Mouse (Mus musculus): ENCODE data around the gene Col8a1. TPM values are rescaled to one million over a fixed set of nuclear protein-coding genes. Genes with fewer than 3 reads are reported as not detected.

Col8a1 gene
- polyA plus RNA-seq, 1 experiment from 2014 or later = 1.1 TPM

DNA sequence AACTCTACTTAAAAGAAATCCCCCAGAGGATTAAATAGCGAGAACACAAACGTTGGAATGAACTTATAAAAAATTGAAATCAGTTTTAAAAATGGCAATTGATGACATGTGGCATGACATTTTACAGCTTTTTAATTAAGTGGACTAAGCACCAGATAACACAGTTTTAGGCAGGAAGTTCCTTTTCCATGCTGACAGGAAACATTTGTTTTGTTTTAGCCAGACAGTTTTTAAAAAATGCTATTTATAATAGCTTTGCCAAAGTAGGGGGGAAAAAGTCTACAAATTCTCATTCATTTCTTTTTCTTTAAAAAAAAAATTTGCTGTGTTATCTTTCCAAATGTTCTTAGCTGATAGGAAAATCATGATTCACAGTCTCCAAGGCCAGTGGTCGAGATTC is 29.6 kb downstream of the Col8a1 start:
- Histone ChIP-seq H3K9me3 (ENCODE audit: control insufficient read depth, low read length) (no peaks in the 10 kb centered on the region), H3K27me3 (ENCODE audit: control insufficient read depth, insufficient read depth, low read length) (no peaks in the 10 kb centered on the region), H3K27ac (ENCODE audit: low read depth, low read length) (no peak overlapping the region), H3K36me3 (ENCODE audit: control insufficient read depth, insufficient read depth, low read length) (no peaks in the 10 kb centered on the region), H3K4me1 (replicated peaks; ENCODE audit: control insufficient read depth, insufficient read depth, low read length) (no peaks in the 10 kb centered on the region), H3K4me3 (ENCODE audit: low read depth, low read length) (no peak overlapping the region), H3K4me2 (ENCODE audit: low read depth, low read length, severe bottlenecking) (no peak overlapping the region), H3K9ac (ENCODE audit: low read length) (no peak overlapping the region)
- no peak for DNase-seq (ENCODE audit: low spot score)
- ATAC-seq (replicated peaks; ENCODE audit: low FRiP score) = no peak
- 84% methylated on average over 3 of the region's 3 CpGs for WGBS

- Histone ChIP-seq H3K4me1 (replicated peaks; ENCODE audit: control insufficient read depth, insufficient read depth, low read length) (no peaks in the 10 kb centered on the region), H3K9ac (ENCODE audit: low read length) (no peak overlapping the region), H3K4me2 (ENCODE audit: low read depth, low read length, severe bottlenecking) (no peak overlapping the region), H3K36me3 (ENCODE audit: control insufficient read depth, insufficient read depth, low read length) (no peaks in the 10 kb centered on the region), H3K27ac (ENCODE audit: low read depth, low read length) (no peak overlapping the region), H3K27me3 (ENCODE audit: control insufficient read depth, insufficient read depth, low read length) (no peaks in the 10 kb centered on the region), H3K9me3 (ENCODE audit: control insufficient read depth, low read length) (no peaks in the 10 kb centered on the region), H3K4me3 (ENCODE audit: low read depth, low read length) (no peak overlapping the region)
- WGBS = 82% methylated on average over 2 of the region's 2 CpGs
- DNase-seq (ENCODE audit: low spot score) (no peak), ATAC-seq (replicated peaks; ENCODE audit: low FRiP score) (no peak)
These were observed 35.6 kb downstream of the Col8a1 start for GRCm38 (mm10) chr16:57718982-57719381.

DNA sequence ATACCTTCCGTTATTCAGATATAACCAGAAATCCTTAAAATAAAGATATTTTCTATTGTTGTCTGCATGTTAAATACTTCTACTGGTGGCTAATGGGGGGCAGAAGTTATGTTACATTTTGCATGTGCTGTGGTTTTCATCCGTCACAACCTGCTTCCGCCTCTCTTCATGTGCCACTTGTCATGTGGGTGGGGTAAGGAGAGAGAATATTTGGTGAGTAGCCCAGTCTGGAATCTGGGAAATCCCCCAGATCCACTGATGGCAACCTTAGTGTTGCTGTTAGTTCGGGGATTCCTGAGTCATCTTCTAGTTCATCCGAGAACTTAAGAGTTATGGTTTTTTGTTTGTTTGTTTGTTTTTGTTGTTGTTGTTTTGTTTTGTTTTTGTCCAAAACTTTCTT is 55.8 kb downstream of the Col8a1 start:
- WGBS = 92% methylated on average over 5 of the region's 5 CpGs
- Histone ChIP-seq H3K9me3 (ENCODE audit: control insufficient read depth, low read length) (no peaks in the 10 kb centered on the region), H3K4me1 (replicated peaks; ENCODE audit: control insufficient read depth, insufficient read depth, low read length) (no peaks in the 10 kb centered on the region), H3K36me3 (ENCODE audit: control insufficient read depth, insufficient read depth, low read length) (no peaks in the 10 kb centered on the region), H3K27me3 (ENCODE audit: control insufficient read depth, insufficient read depth, low read length) (no peaks in the 10 kb centered on the region), H3K4me2 (ENCODE audit: low read depth, low read length, severe bottlenecking) (no peak overlapping the region), H3K9ac (ENCODE audit: low read length) (no peak overlapping the region), H3K4me3 (ENCODE audit: low read depth, low read length) (no peak overlapping the region), H3K27ac (ENCODE audit: low read depth, low read length) (no peak overlapping the region)
- ATAC-seq (replicated peaks; ENCODE audit: low FRiP score) (no peak), DNase-seq (ENCODE audit: low spot score) (no peak)

GRCm38 (mm10) chr16:57694694-57695093 is 59.8 kb downstream of the Col8a1 start:
- no peaks in the 10 kb centered on the region for H3K27me3 ChIP-seq (ENCODE audit: control insufficient read depth, insufficient read depth, low read length)
- WGBS = 14% methylated on average over 1 of the region's 1 CpGs
- no peaks in the 10 kb centered on the region for H3K9me3 ChIP-seq (ENCODE audit: control insufficient read depth, low read length)
- H3K4me3 ChIP-seq (ENCODE audit: low read depth, low read length) = no peak overlapping the region
- ATAC-seq (replicated peaks; ENCODE audit: low FRiP score) (0 out of 2 replicates have a peak, but pooled peaks have one; percentile 15), DNase-seq (ENCODE audit: low spot score) (no peak)
- H3K36me3 ChIP-seq (ENCODE audit: control insufficient read depth, insufficient read depth, low read length) = no peaks in the 10 kb centered on the region
- no peaks in the 10 kb centered on the region for H3K4me1 ChIP-seq (replicated peaks; ENCODE audit: control insufficient read depth, insufficient read depth, low read length)
- no peak overlapping the region for H3K9ac ChIP-seq (ENCODE audit: low read length)
- no peak overlapping the region for H3K27ac ChIP-seq (ENCODE audit: low read depth, low read length)
- no peak overlapping the region for H3K4me2 ChIP-seq (ENCODE audit: low read depth, low read length, severe bottlenecking)

DNA sequence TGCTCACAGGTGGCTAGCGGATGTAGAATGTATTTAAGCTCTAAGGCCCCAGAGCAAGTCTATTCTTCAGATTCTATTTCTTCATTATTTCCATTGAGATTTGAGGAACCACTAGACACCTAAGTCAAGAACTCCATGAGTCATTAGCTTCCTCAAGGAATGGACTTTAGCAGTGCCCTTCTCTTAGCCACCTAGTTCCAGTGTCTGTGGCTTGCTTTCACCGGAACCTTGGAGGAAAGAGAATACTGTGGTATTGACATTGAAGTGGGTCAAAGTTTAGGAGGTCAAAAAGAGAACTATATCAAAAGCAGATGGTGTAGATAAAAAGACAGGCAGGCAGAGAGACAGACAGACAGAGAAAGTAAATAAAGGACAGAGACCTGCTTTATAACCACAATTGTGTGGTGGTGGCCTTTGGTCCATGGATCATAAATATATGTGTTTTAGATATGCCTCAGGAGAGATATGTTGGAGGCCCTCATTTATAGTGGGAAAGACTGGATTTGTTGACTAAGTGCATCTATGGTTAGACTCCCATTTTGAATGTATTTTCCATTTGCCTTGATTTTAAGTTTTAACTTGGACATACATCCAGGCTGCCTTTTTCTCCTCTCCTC is 60.5 kb downstream of the Col8a1 start:
- no peaks in the 10 kb centered on the region for H3K36me3 ChIP-seq (ENCODE audit: control insufficient read depth, insufficient read depth, low read length)
- H3K9ac ChIP-seq (ENCODE audit: low read length) = no peak overlapping the region
- H3K27me3 ChIP-seq (ENCODE audit: control insufficient read depth, insufficient read depth, low read length) = no peaks in the 10 kb centered on the region
- H3K4me1 ChIP-seq (replicated peaks; ENCODE audit: control insufficient read depth, insufficient read depth, low read length) = no peaks in the 10 kb centered on the region
- no peak for DNase-seq (ENCODE audit: low spot score)
- no peak overlapping the region for H3K27ac ChIP-seq (ENCODE audit: low read depth, low read length)
- H3K9me3 ChIP-seq (ENCODE audit: control insufficient read depth, low read length) = no peaks in the 10 kb centered on the region
- no peak overlapping the region for H3K4me2 ChIP-seq (ENCODE audit: low read depth, low read length, severe bottlenecking)
- H3K4me3 ChIP-seq (ENCODE audit: low read depth, low read length) = no peak overlapping the region
- 86% methylated on average over 2 of the region's 2 CpGs for WGBS
- ATAC-seq (replicated peaks; ENCODE audit: low FRiP score) = no peak

DNA sequence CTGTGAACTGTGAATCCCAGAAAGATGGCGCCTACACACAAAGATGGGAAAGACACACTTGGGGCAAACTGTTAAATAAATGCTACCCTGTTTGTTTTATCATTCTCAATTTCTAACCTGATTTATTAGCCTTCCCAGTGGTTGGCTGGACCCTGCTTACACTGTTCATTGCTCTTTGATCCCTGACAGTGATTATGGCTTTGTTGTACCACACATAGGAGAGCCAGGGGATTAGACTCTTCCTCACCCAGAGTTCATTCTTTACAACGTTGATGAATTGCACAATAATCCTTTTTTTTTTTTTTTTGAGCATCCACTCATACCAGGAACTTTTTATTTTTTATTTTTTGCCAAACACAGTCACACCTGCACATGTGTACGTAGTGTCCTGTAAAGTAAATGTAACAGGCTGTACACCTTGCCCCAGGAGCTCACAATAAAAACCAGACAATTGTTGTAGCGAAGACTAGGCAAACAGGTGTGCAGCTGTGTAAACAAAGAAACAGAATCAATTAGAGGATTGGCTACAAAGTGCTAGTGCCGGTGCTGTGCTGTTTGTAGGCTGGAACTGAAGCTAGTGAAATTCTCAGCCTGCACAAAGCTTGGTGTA is 68.6 kb downstream of the Col8a1 start:
- DNase-seq (ENCODE audit: low spot score) (no peak), ATAC-seq (replicated peaks; ENCODE audit: low FRiP score) (no peak)
- H3K36me3 ChIP-seq (ENCODE audit: control insufficient read depth, insufficient read depth, low read length) = no peaks in the 10 kb centered on the region
- 51% methylated on average over 5 of the region's 5 CpGs for WGBS
- H3K9ac ChIP-seq (ENCODE audit: low read length) = no peak overlapping the region
- no peaks in the 10 kb centered on the region for H3K4me1 ChIP-seq (replicated peaks; ENCODE audit: control insufficient read depth, insufficient read depth, low read length)
- H3K9me3 ChIP-seq (ENCODE audit: control insufficient read depth, low read length) = no peaks in the 10 kb centered on the region
- H3K27me3 ChIP-seq (ENCODE audit: control insufficient read depth, insufficient read depth, low read length) = no peaks in the 10 kb centered on the region
- no peak overlapping the region for H3K27ac ChIP-seq (ENCODE audit: low read depth, low read length)
- H3K4me3 ChIP-seq (ENCODE audit: low read depth, low read length) = no peak overlapping the region
- no peak overlapping the region for H3K4me2 ChIP-seq (ENCODE audit: low read depth, low read length, severe bottlenecking)

DNA sequence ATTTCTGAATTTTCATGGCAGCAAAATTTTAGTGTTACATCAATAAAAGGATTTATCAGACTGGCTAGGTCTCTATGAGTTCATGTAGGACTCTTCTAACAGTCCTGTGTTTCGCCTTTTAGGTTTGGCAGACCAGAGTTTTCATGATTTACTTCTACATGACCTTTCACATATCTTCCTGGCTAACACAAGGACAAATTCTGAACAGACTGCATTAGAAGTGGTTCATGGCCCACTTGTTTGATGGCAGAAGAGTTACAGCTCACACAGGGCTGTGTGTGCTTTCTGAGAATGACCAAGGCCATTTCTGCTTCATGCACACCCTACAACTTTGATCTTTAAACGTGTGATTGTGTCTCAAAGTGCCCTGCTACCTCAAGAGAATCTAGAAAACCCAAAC is 82.3 kb downstream of the Col8a1 start:
- ATAC-seq (replicated peaks; ENCODE audit: low FRiP score) (no peak), DNase-seq (ENCODE audit: low spot score) (no peak)
- Histone ChIP-seq H3K27me3 (ENCODE audit: control insufficient read depth, insufficient read depth, low read length) (no peaks in the 10 kb centered on the region), H3K4me3 (ENCODE audit: low read depth, low read length) (no peak overlapping the region), H3K9ac (ENCODE audit: low read length) (no peak overlapping the region), H3K9me3 (ENCODE audit: control insufficient read depth, low read length) (no peaks in the 10 kb centered on the region), H3K4me1 (replicated peaks; ENCODE audit: control insufficient read depth, insufficient read depth, low read length) (no peaks in the 10 kb centered on the region), H3K36me3 (ENCODE audit: control insufficient read depth, insufficient read depth, low read length) (no peaks in the 10 kb centered on the region), H3K4me2 (ENCODE audit: low read depth, low read length, severe bottlenecking) (no peak overlapping the region), H3K27ac (ENCODE audit: low read depth, low read length) (no peak overlapping the region)
- 67% methylated on average over 2 of the region's 2 CpGs for WGBS

GRCm38 (mm10) chr16:57671637-57672036 is 82.9 kb downstream of the Col8a1 start:
- no peak for ATAC-seq (replicated peaks; ENCODE audit: low FRiP score)
- 84% methylated on average over 2 of the region's 2 CpGs for WGBS

DNA sequence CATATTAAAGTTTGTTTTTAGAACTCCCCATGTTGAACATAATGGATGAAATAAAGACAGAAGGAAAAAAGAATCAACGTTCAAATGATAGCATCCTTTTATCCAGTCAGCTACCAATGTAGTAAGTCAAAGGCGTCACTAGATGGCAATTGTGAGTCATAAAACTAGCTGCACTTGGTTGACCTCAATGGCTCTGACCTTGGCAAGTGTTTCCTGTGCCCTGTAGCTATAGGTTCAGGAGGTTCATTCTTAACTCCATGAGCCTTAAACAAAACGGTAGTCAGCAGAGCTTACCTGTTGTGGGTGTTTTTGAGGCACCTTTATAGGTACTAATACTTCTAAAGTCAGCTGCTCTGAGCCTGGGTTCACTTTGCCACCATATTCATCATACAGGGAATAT is 85.2 kb downstream of the Col8a1 start:
- DNase-seq (ENCODE audit: low spot score) (no peak), ATAC-seq (replicated peaks; ENCODE audit: low FRiP score) (peak; percentile 60)
- Histone ChIP-seq H3K4me2 (ENCODE audit: low read depth, low read length, severe bottlenecking) (no peak overlapping the region), H3K4me3 (ENCODE audit: low read depth, low read length) (no peak overlapping the region), H3K9me3 (ENCODE audit: control insufficient read depth, low read length) (no peaks in the 10 kb centered on the region), H3K27me3 (ENCODE audit: control insufficient read depth, insufficient read depth, low read length) (no peaks in the 10 kb centered on the region), H3K9ac (ENCODE audit: low read length) (no peak overlapping the region), H3K36me3 (ENCODE audit: control insufficient read depth, insufficient read depth, low read length) (no peaks in the 10 kb centered on the region), H3K27ac (ENCODE audit: low read depth, low read length) (no peak overlapping the region), H3K4me1 (replicated peaks; ENCODE audit: control insufficient read depth, insufficient read depth, low read length) (no peaks in the 10 kb centered on the region)
- WGBS = 25% methylated on average over 3 of the region's 3 CpGs

More at GRCm38 (mm10) chr16:57671637-57672036, 82.9 kb downstream of the Col8a1 start:
- Histone ChIP-seq H3K4me1 (replicated peaks; ENCODE audit: control insufficient read depth, insufficient read depth, low read length) (no peaks in the 10 kb centered on the region), H3K9ac (ENCODE audit: low read length) (no peak overlapping the region), H3K27ac (ENCODE audit: low read depth, low read length) (no peak overlapping the region), H3K36me3 (ENCODE audit: control insufficient read depth, insufficient read depth, low read length) (no peaks in the 10 kb centered on the region), H3K4me3 (ENCODE audit: low read depth, low read length) (no peak overlapping the region), H3K27me3 (ENCODE audit: control insufficient read depth, insufficient read depth, low read length) (no peaks in the 10 kb centered on the region), H3K4me2 (ENCODE audit: low read depth, low read length, severe bottlenecking) (no peak overlapping the region), H3K9me3 (ENCODE audit: control insufficient read depth, low read length) (no peaks in the 10 kb centered on the region)
- no peak for DNase-seq (ENCODE audit: low spot score)

Data from forebrain, embryonic 11.5 days (tissue).